Mouse (Mus musculus): Measurements from ENCODE around the gene Fancc. TPM values are rescaled to one million over a fixed set of nuclear protein-coding genes. Genes with fewer than 3 reads are reported as not detected.
A peak's percentile ranks its signal among the peaks of the same experiment; 100 is the strongest.

The Fancc gene
- total and polyA plus RNA-seq, 2 experiments from 2014 or later: 8.0 to 12.2 TPM

DNA sequence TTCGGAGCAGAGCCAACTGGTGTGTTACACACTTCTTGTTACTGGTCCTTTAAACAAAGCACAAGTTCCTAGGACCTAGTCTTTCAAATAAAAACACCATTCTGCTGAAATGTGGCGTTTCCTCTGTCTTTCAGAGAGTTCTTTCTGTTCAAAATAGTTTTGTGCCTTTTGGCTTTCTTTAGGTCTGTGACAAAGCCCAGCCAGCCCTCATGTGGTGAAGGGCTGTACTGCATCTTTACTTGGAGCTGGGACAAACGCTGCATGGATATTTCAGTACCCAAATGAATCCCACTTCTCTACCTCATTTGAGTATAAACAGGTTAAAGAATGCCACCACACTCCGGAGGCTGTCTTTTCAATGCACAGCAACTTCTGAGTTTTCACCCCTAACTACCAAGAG lies 165.7 kb downstream of the Fancc start:
- Histone ChIP-seq H3K9me3 (ENCODE audit: low read length) (no peaks in the 10 kb centered on the region), H3K4me3 (ENCODE audit: low read depth, low read length) (no peak overlapping the region), H3K4me1 (ENCODE audit: insufficient read depth) (peaks cover 7% of the 10 kb centered on the region), H3K9ac (no peak overlapping the region), H3K27ac (ENCODE audit: low read depth, low read length) (no peak overlapping the region), H3K4me2 (ENCODE audit: low read depth) (no peak overlapping the region), H3K36me3 (ENCODE audit: insufficient read depth) (no peaks in the 10 kb centered on the region), H3K27me3 (ENCODE audit: insufficient read depth, low read length) (no peaks in the 10 kb centered on the region)
- ATAC-seq (peak; percentile 23; the same call in 1 of the 2 replicates), DNase-seq (peak; percentile 82)
- WGBS: 42% methylated on average over 4 of the region's 4 CpGs
- TF ChIP-seq CTCF (IDR thresholded peaks at IDR 0.05; ENCODE audit: low read depth): peak; percentile 84

DNA sequence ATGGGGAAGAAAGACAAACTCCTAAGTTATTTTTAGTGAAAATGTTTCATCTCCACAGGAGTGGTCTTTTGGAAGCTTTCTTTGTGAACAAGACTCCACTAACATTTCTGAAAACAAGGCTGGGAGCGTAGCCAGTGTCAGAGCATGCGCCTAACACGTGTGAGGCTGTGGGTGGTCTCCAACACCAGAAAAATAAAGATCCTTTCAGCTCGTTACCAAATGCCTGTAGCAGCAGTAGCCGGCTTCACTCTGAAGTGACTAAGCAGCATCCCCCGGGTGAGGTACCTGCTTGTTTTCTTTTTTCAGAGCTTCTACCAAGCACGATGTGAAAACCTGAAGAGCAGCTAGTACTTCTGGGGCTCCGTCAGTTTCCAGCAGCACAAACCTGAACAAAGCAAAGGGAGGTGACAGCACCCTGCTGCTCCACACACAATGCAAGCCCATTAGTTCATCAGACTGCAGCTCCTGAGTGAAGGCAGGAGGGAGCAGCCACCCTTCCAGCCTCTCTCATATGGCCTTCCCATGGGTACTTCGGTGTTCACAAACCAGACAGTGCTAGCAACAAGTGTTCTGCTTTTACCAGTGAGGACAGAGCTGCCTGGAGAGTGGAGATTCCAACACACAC lies 166.7 kb downstream of the Fancc start:
- peak; percentile 65 for DNase-seq
- peak; percentile 67 for ATAC-seq
- 0 out of 2 replicates have a peak overlapping the region, but pooled peaks have one; percentile 25 for H3K9ac ChIP-seq
- peaks cover 7% of the 10 kb centered on the region for H3K4me1 ChIP-seq (ENCODE audit: insufficient read depth)
- no peak overlapping the region for H3K4me2 ChIP-seq (ENCODE audit: low read depth)
- H3K27me3 ChIP-seq (ENCODE audit: insufficient read depth, low read length): no peaks in the 10 kb centered on the region
- WGBS: 6% methylated on average over 9 of the region's 9 CpGs
- no peaks in the 10 kb centered on the region for H3K36me3 ChIP-seq (ENCODE audit: insufficient read depth)
- no peaks in the 10 kb centered on the region for H3K9me3 ChIP-seq (ENCODE audit: low read length)
- H3K27ac ChIP-seq (ENCODE audit: low read depth, low read length): no peak overlapping the region
- TF ChIP-seq CTCF (IDR thresholded peaks at IDR 0.05; ENCODE audit: low read depth): no peak
- H3K4me3 ChIP-seq (ENCODE audit: low read depth, low read length): no peak overlapping the region

- ATAC-seq: no peak
- no peak overlapping the region for H3K4me2 ChIP-seq (ENCODE audit: low read depth)
Measured at GRCm38 (mm10) chr13:63326015-63326414, 171.1 kb downstream of the Fancc start.

GRCm38 (mm10) chr13:63324978-63325848 lies 171.9 kb downstream of the Fancc start:
- Histone ChIP-seq H3K36me3 (ENCODE audit: insufficient read depth) (no peaks in the 10 kb centered on the region), H3K9ac (no peak overlapping the region), H3K4me2 (ENCODE audit: low read depth) (no peak overlapping the region), H3K4me1 (ENCODE audit: insufficient read depth) (peaks cover 6% of the 10 kb centered on the region), H3K9me3 (ENCODE audit: low read length) (no peaks in the 10 kb centered on the region), H3K27me3 (ENCODE audit: insufficient read depth, low read length) (no peaks in the 10 kb centered on the region), H3K4me3 (ENCODE audit: low read depth, low read length) (no peak overlapping the region), H3K27ac (ENCODE audit: low read depth, low read length) (no peak overlapping the region)
- no peak for TF ChIP-seq CTCF (IDR thresholded peaks at IDR 0.05; ENCODE audit: low read depth)
- DNase-seq (no peak), ATAC-seq (no peak)
- 77% methylated on average over 10 of the region's 10 CpGs for WGBS

More at GRCm38 (mm10) chr13:63326015-63326414, 171.1 kb downstream of the Fancc start:
- H3K27me3 ChIP-seq (ENCODE audit: insufficient read depth, low read length): no peaks in the 10 kb centered on the region
- TF ChIP-seq CTCF (IDR thresholded peaks at IDR 0.05; ENCODE audit: low read depth): no peak
- no peak overlapping the region for H3K4me3 ChIP-seq (ENCODE audit: low read depth, low read length)
- DNase-seq: no peak
- H3K9ac ChIP-seq: no peak overlapping the region
- H3K9me3 ChIP-seq (ENCODE audit: low read length): no peaks in the 10 kb centered on the region
- 92% methylated on average over 2 of the region's 2 CpGs for WGBS
- H3K36me3 ChIP-seq (ENCODE audit: insufficient read depth): no peaks in the 10 kb centered on the region
- H3K4me1 ChIP-seq (ENCODE audit: insufficient read depth): peaks cover 7% of the 10 kb centered on the region
- no peak overlapping the region for H3K27ac ChIP-seq (ENCODE audit: low read depth, low read length)

GRCm38 (mm10) chr13:63324311-63324710 lies 172.8 kb downstream of the Fancc start:
- Histone ChIP-seq H3K4me1 (ENCODE audit: insufficient read depth) (no peaks in the 10 kb centered on the region), H3K9ac (no peak overlapping the region), H3K9me3 (ENCODE audit: low read length) (no peaks in the 10 kb centered on the region), H3K27ac (ENCODE audit: low read depth, low read length) (no peak overlapping the region), H3K4me2 (ENCODE audit: low read depth) (no peak overlapping the region), H3K36me3 (ENCODE audit: insufficient read depth) (no peaks in the 10 kb centered on the region), H3K27me3 (ENCODE audit: insufficient read depth, low read length) (no peaks in the 10 kb centered on the region), H3K4me3 (ENCODE audit: low read depth, low read length) (no peak overlapping the region)
- no peak for TF ChIP-seq CTCF (IDR thresholded peaks at IDR 0.05; ENCODE audit: low read depth)
- no peak for DNase-seq
- 67% methylated on average over 3 of the region's 3 CpGs for WGBS
- ATAC-seq: no peak

- no peak overlapping the region for H3K9ac ChIP-seq
- no peak overlapping the region for H3K27ac ChIP-seq (ENCODE audit: low read depth, low read length)
- no peak for ATAC-seq
- H3K27me3 ChIP-seq (ENCODE audit: insufficient read depth, low read length): no peaks in the 10 kb centered on the region
- H3K4me2 ChIP-seq (ENCODE audit: low read depth): no peak overlapping the region
- DNase-seq: no peak
- no peak for TF ChIP-seq CTCF (IDR thresholded peaks at IDR 0.05; ENCODE audit: low read depth)
- no peaks in the 10 kb centered on the region for H3K4me1 ChIP-seq (ENCODE audit: insufficient read depth)
- H3K4me3 ChIP-seq (ENCODE audit: low read depth, low read length): no peak overlapping the region
- 70% methylated on average over 9 of the region's 9 CpGs for WGBS
- no peaks in the 10 kb centered on the region for H3K36me3 ChIP-seq (ENCODE audit: insufficient read depth)
- H3K9me3 ChIP-seq (ENCODE audit: low read length): no peaks in the 10 kb centered on the region
Measured at GRCm38 (mm10) chr13:63323286-63324075, 173.6 kb downstream of the Fancc start.
